Mouse (Mus musculus): ENCODE results near the gene Hes2.

- TF ChIP-seq CTCF (IDR thresholded peaks at IDR 0.05; ENCODE audit: low read depth) (no peak), EP300 (IDR thresholded peaks at IDR 0.05; ENCODE audit: low read depth) (no peak)
These were observed 29.2 kb upstream of the Hes2 start for GRCm38 (mm10) chr4:152129395-152129930.

Data from liver, postnatal 0 days (tissue).